Mouse (Mus musculus) thymus, adult 2 months (tissue): ENCODE results near the gene Mien1.

ENCODE experiments used
- CTCF ChIP-seq: fragments of 200-500 bp; IDR thresholded peaks from 2 replicates; pipeline ENCODE4 v1.5.1; 2012; ENCODE audit warnings: mild to moderate bottlenecking, control low read depth, low read length, moderate library complexity, borderline replicate concordance; ENCODE audit not compliant: control insufficient read depth, poor library complexity, insufficient read depth; ENCODE audit errors: extremely low read depth
- POLR2A ChIP-seq: fragments of 200-500 bp; IDR thresholded peaks from 2 replicates; pipeline ENCODE4 v1.6.1; 2012; ENCODE audit warnings: mild to moderate bottlenecking, low read length, control low read depth, moderate library complexity; ENCODE audit not compliant: control insufficient read depth, poor library complexity, insufficient read depth; ENCODE audit errors: extremely low read depth

DNA sequence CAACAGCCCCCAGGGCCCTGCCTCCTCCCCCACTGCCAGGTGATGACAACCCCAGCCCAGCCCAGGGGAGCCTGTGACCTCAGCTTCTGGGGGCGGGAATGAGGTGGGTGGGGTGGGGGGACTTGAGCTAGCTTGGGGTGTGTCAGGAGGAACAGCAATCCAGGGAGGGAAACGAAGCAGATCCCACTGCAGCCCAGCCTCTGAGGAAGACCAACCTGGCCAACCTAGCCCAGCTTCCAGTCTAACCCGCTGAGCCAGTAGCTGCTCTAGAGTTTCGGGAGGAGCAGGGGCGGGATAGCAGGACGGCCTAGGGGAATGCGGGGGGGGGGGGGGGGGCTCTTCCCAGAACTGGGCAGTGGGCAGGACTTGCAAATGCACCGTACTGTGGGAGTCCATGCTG, 46.8 kb downstream of the Mien1 start:
- TF ChIP-seq CTCF (no peak), POLR2A (no peak)
